Mouse (Mus musculus): ENCODE data around the gene P2rx3. TPM values are rescaled to one million over a fixed set of nuclear protein-coding genes. Genes with fewer than 3 reads are reported as not detected.

P2rx3 gene
- polyA plus RNA-seq, 1 experiment from 2014 or later = 51.0 TPM

- Histone ChIP-seq H3K9ac (no peak overlapping the region), H3K27ac (no peak overlapping the region), H3K9me3 (no peaks in the 10 kb centered on the region), H3K36me3 (no peaks in the 10 kb centered on the region), H3K4me2 (replicated peaks) (no peak overlapping the region), H3K4me3 (no peak overlapping the region), H3K27me3 (replicated peaks) (no peaks in the 10 kb centered on the region), H3K4me1 (no peaks in the 10 kb centered on the region)
- 89% methylated on average over 7 of the region's 7 CpGs for WGBS
- no peak for ATAC-seq (ENCODE audit: low FRiP score, low read depth)
Observed at GRCm38 (mm10) chr2:84964111-84964801, 73.0 kb downstream of the P2rx3 start.

GRCm38 (mm10) chr2:84962906-84963507, 74.3 kb downstream of the P2rx3 start:
- no peaks in the 10 kb centered on the region for H3K27me3 ChIP-seq (replicated peaks)
- no peak for ATAC-seq (ENCODE audit: low FRiP score, low read depth)
- H3K27ac ChIP-seq = no peak overlapping the region
- no peak overlapping the region for H3K4me3 ChIP-seq
- WGBS = 38% methylated on average over 6 of the region's 6 CpGs
- H3K9ac ChIP-seq = no peak overlapping the region
- H3K4me2 ChIP-seq (replicated peaks) = no peak overlapping the region
- H3K36me3 ChIP-seq = no peaks in the 10 kb centered on the region
- no peaks in the 10 kb centered on the region for H3K9me3 ChIP-seq
- no peaks in the 10 kb centered on the region for H3K4me1 ChIP-seq

- no peaks in the 10 kb centered on the region for H3K9me3 ChIP-seq
- no peak overlapping the region for H3K27ac ChIP-seq
- no peak overlapping the region for H3K4me3 ChIP-seq
- no peaks in the 10 kb centered on the region for H3K4me1 ChIP-seq
- no peaks in the 10 kb centered on the region for H3K27me3 ChIP-seq (replicated peaks)
- H3K4me2 ChIP-seq (replicated peaks) = no peak overlapping the region
- H3K9ac ChIP-seq = no peak overlapping the region
- no peaks in the 10 kb centered on the region for H3K36me3 ChIP-seq
- WGBS = 75% methylated on average over 3 of the region's 3 CpGs
- ATAC-seq (ENCODE audit: low FRiP score, low read depth) = no peak
Observed at GRCm38 (mm10) chr2:84961901-84962300, 75.4 kb downstream of the P2rx3 start.

GRCm38 (mm10) chr2:84961300-84961699, 76.0 kb downstream of the P2rx3 start:
- WGBS = 75% methylated on average over 2 of the region's 2 CpGs
- no peak for ATAC-seq (ENCODE audit: low FRiP score, low read depth)
- Histone ChIP-seq H3K4me2 (replicated peaks) (no peak overlapping the region), H3K4me3 (no peak overlapping the region), H3K36me3 (no peaks in the 10 kb centered on the region), H3K9me3 (no peaks in the 10 kb centered on the region), H3K27ac (no peak overlapping the region), H3K27me3 (replicated peaks) (no peaks in the 10 kb centered on the region), H3K9ac (no peak overlapping the region), H3K4me1 (no peaks in the 10 kb centered on the region)

- Histone ChIP-seq H3K27ac (no peak overlapping the region), H3K36me3 (no peaks in the 10 kb centered on the region), H3K9me3 (no peaks in the 10 kb centered on the region), H3K9ac (no peak overlapping the region), H3K4me1 (no peaks in the 10 kb centered on the region), H3K4me2 (replicated peaks) (no peak overlapping the region), H3K4me3 (no peak overlapping the region), H3K27me3 (replicated peaks) (no peaks in the 10 kb centered on the region)
- WGBS = 91% methylated on average over 11 of the region's 11 CpGs
- no peak for ATAC-seq (ENCODE audit: low FRiP score, low read depth)
Observed at GRCm38 (mm10) chr2:84958588-84959264, 78.5 kb downstream of the P2rx3 start.

- Histone ChIP-seq H3K36me3 (no peaks in the 10 kb centered on the region), H3K27me3 (replicated peaks) (no peaks in the 10 kb centered on the region), H3K4me3 (no peak overlapping the region), H3K4me1 (no peaks in the 10 kb centered on the region), H3K27ac (no peak overlapping the region), H3K9ac (no peak overlapping the region), H3K4me2 (replicated peaks) (no peak overlapping the region), H3K9me3 (no peaks in the 10 kb centered on the region)
- ATAC-seq (ENCODE audit: low FRiP score, low read depth) = no peak
- WGBS = 59% methylated on average over 5 of the region's 5 CpGs
Observed at GRCm38 (mm10) chr2:84956274-84956673, 81.0 kb downstream of the P2rx3 start.

- Histone ChIP-seq H3K27ac (no peak overlapping the region), H3K9ac (no peak overlapping the region), H3K4me3 (no peak overlapping the region), H3K36me3 (no peaks in the 10 kb centered on the region; the same call in 1 of the 2 replicates), H3K4me2 (replicated peaks) (no peak overlapping the region), H3K4me1 (no peaks in the 10 kb centered on the region), H3K27me3 (replicated peaks) (no peaks in the 10 kb centered on the region), H3K9me3 (no peaks in the 10 kb centered on the region)
- ATAC-seq (ENCODE audit: low FRiP score, low read depth) = no peak
- WGBS = 94% methylated on average over 9 of the region's 9 CpGs
Observed at GRCm38 (mm10) chr2:84955435-84955834, 81.8 kb downstream of the P2rx3 start.

- H3K4me2 ChIP-seq (replicated peaks) = no peak overlapping the region
- H3K9ac ChIP-seq = no peak overlapping the region
- no peak overlapping the region for H3K27ac ChIP-seq
- ATAC-seq (ENCODE audit: low FRiP score, low read depth) = no peak
- no peak overlapping the region for H3K4me3 ChIP-seq
- no peaks in the 10 kb centered on the region for H3K27me3 ChIP-seq (replicated peaks)
- H3K9me3 ChIP-seq = no peaks in the 10 kb centered on the region
- H3K36me3 ChIP-seq = no peaks in the 10 kb centered on the region; the same call in 1 of the 2 replicates
- H3K4me1 ChIP-seq = no peaks in the 10 kb centered on the region
- 85% methylated on average over 4 of the region's 4 CpGs for whole genome bisulfite sequencing
Observed at GRCm38 (mm10) chr2:84952693-84953092, 84.6 kb downstream of the P2rx3 start.

- Histone ChIP-seq H3K4me2 (replicated peaks) (no peak overlapping the region), H3K27me3 (replicated peaks) (no peaks in the 10 kb centered on the region), H3K9ac (no peak overlapping the region), H3K36me3 (no peaks in the 10 kb centered on the region; the same call in 1 of the 2 replicates), H3K9me3 (no peaks in the 10 kb centered on the region), H3K4me3 (no peak overlapping the region), H3K4me1 (no peaks in the 10 kb centered on the region), H3K27ac (no peak overlapping the region)
- no peak for ATAC-seq (ENCODE audit: low FRiP score, low read depth)
- WGBS = 93% methylated on average over 1 of the region's 1 CpGs
Observed at GRCm38 (mm10) chr2:84952251-84952650, 85.0 kb downstream of the P2rx3 start.

- Histone ChIP-seq H3K27me3 (replicated peaks) (no peaks in the 10 kb centered on the region), H3K4me1 (no peaks in the 10 kb centered on the region), H3K4me3 (no peak overlapping the region), H3K4me2 (replicated peaks) (no peak overlapping the region), H3K9ac (no peak overlapping the region), H3K9me3 (no peaks in the 10 kb centered on the region), H3K27ac (no peak overlapping the region), H3K36me3 (no peaks in the 10 kb centered on the region; the same call in 1 of the 2 replicates)
- WGBS = 91% methylated on average over 8 of the region's 8 CpGs
- ATAC-seq (ENCODE audit: low FRiP score, low read depth) = no peak
Observed at GRCm38 (mm10) chr2:84951027-84951426, 86.2 kb downstream of the P2rx3 start.

GRCm38 (mm10) chr2:84948721-84949120, 88.5 kb downstream of the P2rx3 start:
- Histone ChIP-seq H3K27me3 (replicated peaks) (no peaks in the 10 kb centered on the region), H3K4me3 (no peak overlapping the region), H3K4me1 (no peaks in the 10 kb centered on the region), H3K36me3 (no peaks in the 10 kb centered on the region; the same call in 1 of the 2 replicates), H3K4me2 (replicated peaks) (no peak overlapping the region), H3K9me3 (no peaks in the 10 kb centered on the region), H3K9ac (no peak overlapping the region), H3K27ac (no peak overlapping the region)
- 88% methylated on average over 2 of the region's 2 CpGs for WGBS
- ATAC-seq (ENCODE audit: low FRiP score, low read depth) = no peak

Measured in neural tube, embryonic 12.5 days (tissue).